7 mouse cellular contexts compared by ENCODE assay signal in genomic region chr3:79196708-79197437, GRCm38 (mm10).
DNase-seq lines count a peak whose midpoint lies in the region; ATAC-seq and TF ChIP-seq lines count a peak whose summit lies in the region.

No protein-coding gene starts in this region.

- no peak for TF ChIP-seq POLR2A in spleen, adult 2 months (IDR thresholded peaks at IDR 0.05; ENCODE audit: low read depth, low read length)

- H3K4me2 ChIP-seq in forebrain, embryonic 15.5 days (replicated peaks): no peak overlapping the region
- no peak overlapping the region for H3K4me2 ChIP-seq in intestine, embryonic 15.5 days (replicated peaks)
- no peak overlapping the region for H3K4me2 ChIP-seq in lung, embryonic 15.5 days

- DNase-seq in spleen, adult 2 months (ENCODE audit: low read depth in 1 of 2, low spot score in 2 of 2): peak; percentile 65 to 83
- DNase-seq in spleen, adult 12 weeks (ENCODE audit: low spot score): no peak
- DNase-seq in adrenal gland, postnatal 10 days: peak; percentile 74
- peak; percentile 68 for DNase-seq in retina, embryonic 14.5 days (ENCODE audit: low spot score)

- no peaks in the 10 kb centered on the region for H3K27me3 ChIP-seq in spleen, adult 2 months (ENCODE audit: control insufficient read depth, insufficient read depth, low read length)
- H3K27me3 ChIP-seq in forebrain, embryonic 15.5 days: no peaks in the 10 kb centered on the region
- H3K27me3 ChIP-seq in intestine, embryonic 15.5 days (replicated peaks): no peaks in the 10 kb centered on the region
- no peaks in the 10 kb centered on the region for H3K27me3 ChIP-seq in lung, embryonic 15.5 days

- H3K9ac ChIP-seq in forebrain, embryonic 15.5 days (replicated peaks): no peak overlapping the region
- H3K9ac ChIP-seq in intestine, embryonic 15.5 days: no peak overlapping the region
- no peak overlapping the region for H3K9ac ChIP-seq in lung, embryonic 15.5 days

- H3K27ac ChIP-seq in spleen, adult 2 months (ENCODE audit: insufficient read depth, low read length): 0 out of 2 replicates have a peak overlapping the region, but pooled peaks have one; percentile 51
- no peak overlapping the region for H3K27ac ChIP-seq in forebrain, embryonic 15.5 days (replicated peaks)
- no peak overlapping the region for H3K27ac ChIP-seq in intestine, embryonic 15.5 days
- H3K27ac ChIP-seq in lung, embryonic 15.5 days: no peak overlapping the region

- TF ChIP-seq CTCF in spleen, adult 2 months (IDR thresholded peaks at IDR 0.05; ENCODE audit: extremely low read depth, insufficient read depth, insufficient read length, insufficient replicate concordance): peak; percentile 64; the same call in 1 of the 2 replicates

- no peak overlapping the region for H3K4me3 ChIP-seq in spleen, adult 2 months (ENCODE audit: extremely low read depth, insufficient read depth, insufficient read length)
- H3K4me3 ChIP-seq in forebrain, embryonic 15.5 days: no peak overlapping the region
- H3K4me3 ChIP-seq in intestine, embryonic 15.5 days (replicated peaks): no peak overlapping the region
- no peak overlapping the region for H3K4me3 ChIP-seq in lung, embryonic 15.5 days

- 39% methylated on average over 6 of the region's 6 CpGs for WGBS in spleen, adult 2 months
- 54% methylated on average over 6 of the region's 6 CpGs for WGBS in forebrain, embryonic 15.5 days
- WGBS in intestine, embryonic 15.5 days: 45% methylated on average over 6 of the region's 6 CpGs
- whole genome bisulfite sequencing in lung, embryonic 15.5 days: 50% methylated on average over 6 of the region's 6 CpGs

- no peaks in the 10 kb centered on the region for H3K9me3 ChIP-seq in forebrain, embryonic 15.5 days
- no peaks in the 10 kb centered on the region for H3K9me3 ChIP-seq in intestine, embryonic 15.5 days
- H3K9me3 ChIP-seq in lung, embryonic 15.5 days: no peaks in the 10 kb centered on the region

- no peaks in the 10 kb centered on the region for H3K36me3 ChIP-seq in spleen, adult 2 months (ENCODE audit: control insufficient read depth, insufficient read depth, low read length)
- no peaks in the 10 kb centered on the region for H3K36me3 ChIP-seq in forebrain, embryonic 15.5 days
- no peaks in the 10 kb centered on the region for H3K36me3 ChIP-seq in intestine, embryonic 15.5 days
- H3K36me3 ChIP-seq in lung, embryonic 15.5 days: no peaks in the 10 kb centered on the region

- peaks cover 16% of the 10 kb centered on the region; the same call in 1 of the 2 replicates for H3K4me1 ChIP-seq in spleen, adult 2 months (ENCODE audit: control insufficient read depth, insufficient read depth, insufficient read length)
- peaks cover 22% of the 10 kb centered on the region for H3K4me1 ChIP-seq in forebrain, embryonic 15.5 days
- H3K4me1 ChIP-seq in intestine, embryonic 15.5 days (replicated peaks): peaks cover 6% of the 10 kb centered on the region; the same call in 1 of the 2 replicates
- H3K4me1 ChIP-seq in lung, embryonic 15.5 days: peaks cover 10% of the 10 kb centered on the region

- peak; percentile 63 for ATAC-seq in forebrain, embryonic 15.5 days (replicated peaks)
- peak; percentile 52; the same call in 1 of the 2 replicates for ATAC-seq in intestine, embryonic 15.5 days
- peak; percentile 41; the same call in 1 of the 2 replicates for ATAC-seq in lung, embryonic 15.5 days (ENCODE audit: borderline replicate concordance, extremely low read depth, low FRiP score, low TSS enrichment)
